Mouse (Mus musculus) gastrocnemius, postnatal 14 days (tissue): ENCODE data around the gene Gpatch2. TPM values are rescaled to one million over a fixed set of nuclear protein-coding genes. Genes with fewer than 3 reads are reported as not detected.

ENCODE experiments used
- DNase-seq: peaks from one replicate; pipeline ENCODE4 v3.0.0; 2021; ENCODE audit warnings: mixed read lengths
- intact Hi-C: fragments of 180-260 bp; cut with DNase I; formaldehyde crosslinking; loops from one replicate; pipeline ENCODE4 v1.15.1; 2025; ENCODE audit warnings: low total_unique reads
- total RNA-seq, 2 experiments: library from RNA; stranded (reverse); gene quantifications; 2 replicates each; pipeline ENCODE4 v1.2.3; 2021

Gene Gpatch2
- total RNA-seq, 2 experiments from 2014 or later, result 9.4 to 10.2 TPM

DNA sequence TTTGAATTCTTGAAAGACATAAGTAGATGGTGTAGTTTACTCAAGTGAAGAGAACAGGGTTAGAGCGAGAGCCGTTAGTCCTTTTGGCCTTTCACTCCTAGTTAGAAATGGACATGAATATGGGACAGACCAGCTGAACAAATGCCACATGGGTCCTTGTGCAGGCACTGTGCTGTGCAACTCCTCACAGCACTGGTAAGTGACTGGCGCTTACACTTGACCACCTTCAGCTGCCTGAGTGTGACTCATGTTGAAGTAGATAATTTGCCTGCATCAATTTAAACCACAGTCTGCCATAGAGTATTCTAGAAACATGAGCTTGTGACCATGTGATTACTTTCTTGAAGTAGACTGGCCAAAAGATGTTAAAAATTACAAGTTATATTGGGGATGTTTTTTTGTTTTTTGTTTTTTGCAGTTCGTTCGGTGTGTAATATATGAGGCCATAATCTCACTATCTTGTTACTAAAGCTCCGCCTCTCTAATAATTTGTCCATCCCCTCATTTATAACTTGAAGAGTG is 79.8 kb downstream of the Gpatch2 start:
- intact Hi-C loops, result no loop called here
- no peak for DNase-seq

- intact Hi-C loops, result no loop called here
- no peak for DNase-seq
Measured at GRCm38 (mm10) chr1:187295711-187296110, 80.4 kb downstream of the Gpatch2 start.

- intact Hi-C loops, result no loop called here
Measured at GRCm38 (mm10) chr1:187299236-187299635, 83.9 kb downstream of the Gpatch2 start.

DNA sequence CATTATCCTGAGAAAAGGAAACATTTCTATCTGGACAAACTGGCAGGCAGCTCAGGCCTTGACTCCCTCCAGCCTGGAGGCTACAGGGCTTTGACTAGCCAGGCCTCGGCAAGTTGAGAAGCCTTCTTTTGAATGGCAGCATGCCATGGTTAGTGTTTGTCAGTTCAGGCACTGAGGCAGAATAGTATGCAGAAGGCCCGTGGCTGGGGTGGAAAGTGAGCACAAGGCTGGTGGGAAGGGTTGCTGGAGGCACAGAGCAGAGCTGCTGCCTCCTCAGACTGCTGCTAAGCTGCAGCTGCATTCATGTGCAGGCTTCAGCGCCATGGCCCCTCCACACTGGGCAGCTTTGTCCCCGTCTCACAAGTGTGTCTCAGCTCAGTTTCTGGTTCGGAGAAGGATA is 85.3 kb downstream of the Gpatch2 start:
- no peak for DNase-seq
- intact Hi-C loops, result no loop called here

More at GRCm38 (mm10) chr1:187299236-187299635, 83.9 kb downstream of the Gpatch2 start:
- no peak for DNase-seq

GRCm38 (mm10) chr1:187303221-187303620 is 87.9 kb downstream of the Gpatch2 start:
- no peak for DNase-seq
- intact Hi-C loops, result no loop called here

- no peak for DNase-seq
- intact Hi-C loops, result no loop called here
Measured at GRCm38 (mm10) chr1:187307335-187307734, 92.0 kb downstream of the Gpatch2 start.

DNA sequence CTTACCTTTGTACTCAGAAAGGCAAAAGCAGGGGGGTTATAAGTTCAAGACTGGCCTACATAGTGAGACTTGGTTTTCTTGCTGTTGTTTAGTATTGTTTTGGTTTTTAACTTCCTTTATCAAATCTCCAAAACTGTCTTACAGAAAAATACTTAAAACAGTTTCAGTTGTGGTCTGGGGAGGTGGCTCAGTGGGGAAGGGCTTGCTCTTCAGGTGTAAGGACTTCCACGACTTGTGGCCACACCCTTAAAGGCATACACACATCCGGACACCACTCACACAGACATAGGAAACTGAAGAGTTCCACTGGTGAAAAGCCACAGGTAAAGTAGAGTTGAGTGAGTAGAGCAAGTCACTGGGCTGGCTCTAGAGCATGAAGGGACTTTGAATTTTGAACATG is 93.2 kb downstream of the Gpatch2 start:
- intact Hi-C loops, result no loop called here
- no peak for DNase-seq

DNA sequence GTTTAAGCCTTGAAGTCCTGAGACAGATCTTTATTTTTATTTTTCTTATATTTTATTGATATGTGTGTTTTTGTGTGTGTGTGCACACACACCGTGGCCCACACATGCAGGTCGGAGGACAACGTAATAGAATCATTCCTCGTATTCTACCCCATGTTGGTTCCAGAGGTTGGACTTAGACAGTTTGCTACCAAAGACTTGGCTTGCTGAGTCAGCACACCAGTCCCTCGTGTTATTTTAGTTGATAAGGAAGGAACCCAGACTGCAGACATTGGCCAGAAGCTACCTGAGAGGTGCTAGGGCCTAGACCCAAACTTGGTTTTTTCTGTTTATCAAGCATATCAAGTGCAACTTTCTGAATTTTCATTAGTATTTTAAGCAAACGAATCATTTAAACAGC is 95.8 kb downstream of the Gpatch2 start:
- intact Hi-C loops, result no loop called here

GRCm38 (mm10) chr1:187313323-187313722 is 98.0 kb downstream of the Gpatch2 start:
- intact Hi-C loops, result no loop called here
- DNase-seq, result peak; percentile 24

More for the DNA sequence above, 95.8 kb downstream of the Gpatch2 start:
- no peak for DNase-seq

- no peak for DNase-seq
- intact Hi-C loops, result no loop called here
Measured at GRCm38 (mm10) chr1:187313763-187314162, 98.5 kb downstream of the Gpatch2 start.

GRCm38 (mm10) chr1:187314516-187314915 is 99.2 kb downstream of the Gpatch2 start:
- DNase-seq, result no peak
- intact Hi-C loops, result no loop called here

DNA sequence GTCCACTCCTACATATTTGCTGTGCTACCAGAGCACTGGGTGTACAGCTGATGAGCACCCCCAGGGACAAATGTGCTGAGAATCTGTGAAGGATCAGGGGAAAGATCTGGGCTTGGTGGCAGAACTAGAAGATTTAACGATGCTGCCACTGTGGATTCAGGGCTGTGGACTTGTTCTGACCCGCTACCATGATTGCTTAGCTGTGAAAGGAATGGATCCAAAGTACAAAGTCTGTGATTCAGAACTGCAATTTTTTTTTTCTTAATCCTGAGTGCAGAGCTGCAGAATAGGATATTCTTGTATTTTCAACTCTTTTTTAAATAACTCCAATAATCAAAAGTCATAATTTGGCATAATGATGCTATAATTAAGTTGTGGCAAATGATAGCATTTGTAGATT is 100.5 kb downstream of the Gpatch2 start:
- DNase-seq, result no peak
- intact Hi-C loops, result no loop called here

GRCm38 (mm10) chr1:187316555-187316954 is 101.2 kb downstream of the Gpatch2 start:
- DNase-seq, result no peak
- intact Hi-C loops, result no loop called here

DNA sequence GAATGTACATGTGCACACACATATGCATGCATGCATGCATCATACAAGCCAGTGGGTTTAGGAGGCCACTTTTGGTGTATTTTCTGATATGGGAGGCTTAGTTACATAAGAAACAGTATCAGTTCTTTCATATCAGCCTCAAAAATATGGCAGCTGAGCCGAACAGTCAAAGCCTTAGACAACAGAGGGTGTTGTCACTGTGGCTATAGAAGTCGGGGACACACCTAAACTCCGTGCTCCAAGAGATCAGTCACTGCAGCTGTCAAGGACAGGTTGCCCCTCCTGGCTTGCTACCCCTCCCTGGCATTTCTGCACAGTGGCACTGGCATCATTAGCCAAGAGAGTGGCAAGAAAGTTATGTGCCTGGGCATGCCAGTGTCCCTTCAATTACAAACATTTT is 106.5 kb downstream of the Gpatch2 start:
- no peak for DNase-seq
- intact Hi-C loops, result no loop called here

DNA sequence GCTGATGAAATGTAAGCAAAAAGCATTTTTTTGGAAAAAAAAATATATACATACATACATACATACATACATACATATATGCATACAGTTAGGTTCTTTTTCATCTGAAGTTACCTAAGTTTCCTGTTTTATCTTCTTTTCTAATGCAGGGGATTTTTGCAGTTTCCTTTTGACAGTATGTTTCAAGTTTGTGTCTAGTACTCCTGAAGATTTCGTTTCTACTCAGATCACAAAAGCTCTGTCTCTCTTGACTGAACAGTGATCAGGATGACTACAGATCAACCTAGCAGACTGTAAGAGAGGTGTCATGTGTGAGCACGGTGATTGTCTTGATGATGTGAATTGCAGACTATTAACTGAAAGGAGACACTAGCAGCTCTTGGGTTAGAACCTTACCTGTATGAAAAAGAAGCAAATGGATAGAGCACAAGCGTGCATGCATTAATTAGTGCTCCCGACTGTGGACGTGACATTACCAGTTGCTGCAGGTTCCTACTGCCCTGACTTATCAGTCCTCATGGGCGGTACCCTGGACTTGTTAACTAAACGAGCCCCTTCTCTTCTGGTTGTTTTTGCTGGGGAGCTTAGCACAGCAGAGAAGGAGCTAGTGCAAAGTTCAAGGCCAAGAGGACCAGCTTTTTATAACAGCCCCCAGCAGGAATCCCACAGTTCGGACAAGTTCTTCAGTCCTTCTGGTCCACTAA is 107.3 kb downstream of the Gpatch2 start:
- intact Hi-C loops, result no loop called here
- no peak for DNase-seq

GRCm38 (mm10) chr1:187323209-187323589 is 107.9 kb downstream of the Gpatch2 start:
- no peak for DNase-seq
- intact Hi-C loops, result no loop called here

DNA sequence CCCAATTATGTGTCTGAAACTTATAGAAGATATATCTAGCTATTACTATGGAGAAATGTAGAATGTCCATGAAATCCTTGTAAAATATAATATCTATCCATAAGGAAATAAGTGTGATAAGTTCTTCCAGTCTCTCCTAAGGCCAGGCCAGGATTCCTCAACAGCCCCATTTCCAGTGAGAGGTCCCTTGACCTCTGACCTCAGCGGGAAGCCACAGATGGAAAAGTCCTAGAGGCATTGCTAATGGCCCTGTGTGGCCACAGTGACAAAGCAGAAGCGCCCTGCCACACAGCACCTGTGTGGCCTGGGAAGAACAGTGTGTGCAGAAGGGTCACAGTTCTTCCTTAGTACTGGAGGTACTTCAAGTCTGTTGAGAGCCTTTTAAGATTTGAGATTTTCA is 127.2 kb downstream of the Gpatch2 start:
- intact Hi-C loops, result no loop called here

DNA sequence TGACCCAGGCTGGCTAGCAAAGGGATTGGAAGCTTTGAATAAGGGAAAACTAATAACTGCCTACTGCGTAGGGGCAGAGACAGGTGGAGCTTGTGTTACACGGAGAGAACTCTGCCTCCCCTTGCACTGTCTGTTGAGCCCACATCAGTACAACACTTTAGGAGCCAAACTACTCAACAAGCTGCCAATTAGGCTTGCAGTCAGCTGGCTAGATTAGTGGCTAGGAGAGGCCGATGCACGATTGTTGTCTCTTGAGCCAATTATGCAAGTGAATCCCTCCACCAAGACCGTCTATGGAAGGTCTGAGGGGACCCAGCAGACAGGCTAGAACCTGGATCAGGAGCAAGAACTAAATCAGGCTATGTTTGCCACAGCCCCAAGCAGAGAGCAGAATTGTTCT is 129.8 kb downstream of the Gpatch2 start:
- no peak for DNase-seq
- intact Hi-C loops, result no loop called here

More for the DNA sequence above, 127.2 kb downstream of the Gpatch2 start:
- DNase-seq, result no peak

DNA sequence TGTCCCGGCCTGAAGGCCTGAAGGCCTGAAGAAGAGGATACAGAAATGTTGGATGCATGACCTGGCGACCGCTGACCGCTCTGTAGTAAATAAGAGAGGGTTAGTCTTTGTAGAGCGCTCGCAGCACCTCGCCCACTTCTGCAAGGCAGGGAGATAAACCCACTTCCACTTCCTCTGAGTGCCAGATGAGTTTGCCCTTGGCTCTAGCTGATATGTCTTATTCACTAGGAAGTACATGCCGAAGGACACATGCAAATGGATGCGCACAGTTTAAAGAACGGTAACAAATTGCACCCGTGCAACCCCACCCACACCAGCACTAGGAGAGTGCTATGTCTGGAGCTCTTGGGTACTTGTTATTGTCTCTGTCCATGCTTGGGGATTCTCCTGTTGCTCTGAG is 131.6 kb downstream of the Gpatch2 start:
- intact Hi-C loops, result no loop called here
- no peak for DNase-seq

GRCm38 (mm10) chr1:187347606-187348005 is 132.3 kb downstream of the Gpatch2 start:
- intact Hi-C loops, result no loop called here
- DNase-seq, result no peak

DNA sequence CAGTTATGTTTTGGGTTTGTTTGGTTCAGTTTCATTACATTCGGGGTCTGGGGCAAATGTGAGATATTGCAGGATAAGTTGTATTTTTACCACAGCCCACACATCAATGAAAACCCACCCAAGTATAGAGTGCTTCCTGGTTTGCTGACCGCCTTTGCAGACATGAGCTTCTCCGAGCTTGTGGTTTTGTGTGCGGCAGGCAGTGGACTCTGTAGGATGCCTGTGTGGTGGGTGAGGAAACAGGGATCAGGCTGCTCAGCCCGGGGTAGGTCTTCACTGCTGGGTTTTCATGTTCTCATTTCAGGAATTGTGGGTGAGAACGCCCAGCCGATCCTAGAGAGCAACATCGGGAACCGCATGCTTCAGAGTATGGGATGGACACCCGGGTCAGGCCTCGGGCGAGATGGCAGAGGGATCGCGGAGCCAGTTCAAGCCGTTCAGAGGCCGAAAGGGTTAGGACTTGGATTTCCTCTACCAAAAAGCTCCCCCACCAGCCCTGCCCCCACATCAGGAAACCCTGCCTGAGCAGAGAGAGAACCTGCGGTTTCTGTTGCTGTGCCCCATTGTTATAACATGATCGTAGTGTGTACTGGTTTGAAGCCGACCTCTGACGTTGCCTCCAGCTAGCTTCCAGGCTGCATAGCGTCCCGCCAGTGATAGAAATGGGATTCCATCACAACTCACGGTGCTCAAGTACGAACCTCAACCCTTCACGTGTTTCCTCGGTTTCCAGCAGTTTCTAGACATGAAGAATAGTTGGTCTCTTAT is 132.9 kb downstream of the Gpatch2 start:
- intact Hi-C loops, result no loop called here
- DNase-seq, result no peak
